Mouse (Mus musculus) bone marrow, adult 2 months (tissue): ENCODE measurements around the gene Snrk.

Experiments
- CTCF ChIP-seq: fragments of 200-500 bp; IDR thresholded peaks from 2 replicates; pipeline ENCODE4 v1.5.1; 2011; ENCODE audit warnings: low read length, control low read depth; ENCODE audit not compliant: control insufficient read depth, insufficient read depth
- POLR2A ChIP-seq: fragments of 200-500 bp; IDR thresholded peaks from 2 replicates; pipeline ENCODE4 v1.6.1; 2011; ENCODE audit warnings: low read depth, mild to moderate bottlenecking, control low read depth, low read length, borderline replicate concordance; ENCODE audit not compliant: control insufficient read depth

GRCm38 (mm10) chr9:122104285-122104829 lies 12.7 kb upstream of the Snrk start:
- no peak for TF ChIP-seq POLR2A
- no peak for TF ChIP-seq CTCF
